Mouse (Mus musculus): ENCODE measurements around the gene Spink8.

The Spink8 gene

GRCm38 (mm10) chr9:109870983-109871572 lies 59.0 kb downstream of the Spink8 start:
- DNase-seq (ENCODE audit: low spot score in 2 of 2) = no peak

DNA sequence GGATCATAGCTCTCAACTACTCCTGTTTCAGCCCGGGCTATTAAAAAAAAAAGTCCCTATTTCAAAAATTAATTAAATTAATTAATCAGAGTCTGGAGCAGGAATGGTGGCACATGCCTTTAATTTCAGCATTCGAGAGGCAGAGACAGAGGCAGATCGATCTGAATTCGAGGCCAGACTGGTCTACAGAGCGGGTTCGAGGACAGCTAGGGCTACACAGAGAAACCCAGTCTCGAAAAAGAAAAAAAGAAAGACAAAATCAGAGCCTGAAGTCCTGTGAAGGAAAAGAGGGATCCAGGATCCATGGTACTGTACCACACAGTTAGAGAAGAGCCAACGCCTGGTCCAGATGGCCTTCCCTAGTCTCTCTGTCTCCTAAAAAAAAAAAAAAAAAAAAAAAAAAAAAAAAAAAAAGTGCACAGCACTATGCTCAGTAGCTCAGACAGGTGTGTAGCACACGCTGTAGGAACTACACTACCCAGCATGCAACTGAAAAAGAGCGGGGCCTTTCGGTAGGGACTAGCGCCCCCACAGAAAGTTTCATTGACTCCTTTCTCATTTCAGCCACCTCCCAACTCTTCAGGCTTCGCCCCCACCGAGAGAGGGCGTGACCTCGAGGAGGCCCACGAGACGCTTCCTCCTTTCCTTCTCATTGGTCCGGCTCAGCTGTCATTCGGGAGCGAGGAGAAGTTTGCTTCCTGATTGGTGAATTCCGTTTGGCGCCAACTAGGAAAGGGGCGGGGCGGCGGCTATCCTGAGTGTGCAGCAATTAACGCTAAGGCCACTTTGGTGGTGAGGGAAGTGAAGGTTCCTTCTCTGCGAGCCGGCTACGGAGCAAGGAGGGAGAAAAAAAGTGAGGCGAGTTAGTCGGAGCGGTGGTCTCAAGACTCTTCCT lies 63.0 kb downstream of the Spink8 start, which contains the start of gene Cdc25a:
TSS of gene Cdc25a (plus strand) at position 783 of the 895 bp plus-strand sequence.
- DNase-seq (ENCODE audit: low spot score in 2 of 2) = peak; percentile 92 to 93

GRCm38 (mm10) chr9:109875695-109876601 lies 63.9 kb downstream of the Spink8 start:
- DNase-seq (ENCODE audit: low spot score in 2 of 2) = peak in 1 of 2 experiments; percentile 48

Measured in spleen, postnatal 14 days (tissue).